19 mouse cellular contexts compared by ENCODE assay signal in the genomic region with DNA sequence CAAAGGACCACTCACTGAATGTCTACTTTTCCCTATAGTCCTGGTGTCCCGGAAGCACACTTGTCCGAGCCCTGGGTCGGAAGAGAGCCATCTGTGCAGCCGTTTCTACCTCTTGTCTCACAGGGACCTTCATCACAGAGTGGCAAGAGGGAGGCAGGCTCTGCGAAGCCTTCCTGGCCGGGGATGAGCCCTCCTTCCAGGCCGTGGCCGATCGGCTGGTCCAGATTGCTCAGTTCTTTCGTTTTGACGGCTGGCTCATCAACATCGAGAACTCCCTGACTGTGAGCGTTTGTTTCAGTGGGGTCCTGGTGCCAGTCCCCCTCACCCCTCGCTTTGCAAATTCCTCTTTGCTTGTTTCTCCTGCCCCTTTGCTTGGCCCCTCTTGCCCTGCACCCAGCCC. TPM values are rescaled to one million over a fixed set of nuclear protein-coding genes. Genes with fewer than 3 reads are reported as not detected.
DNase-seq lines count a peak whose midpoint lies in the region; ATAC-seq lines count a peak whose summit lies in the region.
"Had no signal": no experiment of that assay in that cellular context is flagged by ENCODE, and none has a peak within 500 bp of the region (broad histone marks: within the 10 kb centered on the region; RNA-seq: fewer than 3 reads in every experiment).

No protein-coding gene starts in this region.

- no peak for ATAC-seq in hindbrain, embryonic 13.5 days (ENCODE audit: low FRiP score)
- no peak for ATAC-seq in hindbrain, embryonic 14.5 days (ENCODE audit: low FRiP score)
- ATAC-seq: forebrain, embryonic 14.5 days; forebrain, embryonic 16.5 days had no signal

- H3K27me3 ChIP-seq in hindbrain, embryonic 13.5 days: no peaks in the 10 kb centered on the region; the same call in 1 of the 2 replicates
- H3K27me3 ChIP-seq in hindbrain, embryonic 14.5 days (ENCODE audit: control insufficient read depth, insufficient read depth, low read length): no peaks in the 10 kb centered on the region
- H3K27me3 ChIP-seq: embryonic facial prominence, embryonic 12.5 days; embryonic facial prominence, embryonic 15.5 days; forebrain, embryonic 12.5 days had no signal

- H3K4me3 ChIP-seq in hindbrain, embryonic 13.5 days: no peak overlapping the region
- no peak overlapping the region for H3K4me3 ChIP-seq in hindbrain, embryonic 14.5 days (replicated peaks; ENCODE audit: low read length)
- H3K4me3 ChIP-seq: embryonic facial prominence, embryonic 12.5 days; embryonic facial prominence, embryonic 15.5 days; erythroblast, embryonic 14.5 days; forebrain, embryonic 10.5 days; forebrain, embryonic 12.5 days had no signal

- no peak overlapping the region for H3K27ac ChIP-seq in hindbrain, embryonic 13.5 days
- no peak overlapping the region for H3K27ac ChIP-seq in hindbrain, embryonic 14.5 days
- H3K27ac ChIP-seq: embryonic facial prominence, embryonic 12.5 days; embryonic facial prominence, embryonic 15.5 days; forebrain, embryonic 10.5 days; forebrain, embryonic 12.5 days had no signal

- H3K9ac ChIP-seq in hindbrain, embryonic 13.5 days: peak overlapping the region; percentile 46; the same call in 1 of the 2 replicates
- H3K9ac ChIP-seq in hindbrain, embryonic 14.5 days: no peak overlapping the region
- H3K9ac ChIP-seq: embryonic facial prominence, embryonic 15.5 days; forebrain, embryonic 12.5 days had no signal

- peak; percentile 66 to 69 for DNase-seq in cerebellum, postnatal 10 days
- no peak for DNase-seq in cerebellum, adult 11 months
- DNase-seq in cerebellum, postnatal 25 days: peak; percentile 41 to 46
- DNase-seq in cerebellum, adult 9-10 months: no peak
- DNase-seq in hindbrain, embryonic 14.5 days (ENCODE audit: low spot score): no peak
- DNase-seq: adrenal gland, adult 2 months; adrenal gland, postnatal 10 days; adrenal gland, postnatal 25 days; cerebellum, adult 18-20 months; cerebellum, adult 8-10 months; embryo, embryonic 11 days had no signal

- peaks cover 24% of the 10 kb centered on the region for H3K36me3 ChIP-seq in hindbrain, embryonic 13.5 days
- 0 out of 2 replicates have a peak, but pooled peaks cover 2% of the 10 kb centered on the region for H3K36me3 ChIP-seq in hindbrain, embryonic 14.5 days (replicated peaks; ENCODE audit: control insufficient read depth, insufficient read depth)

- no peaks in the 10 kb centered on the region for H3K9me3 ChIP-seq in hindbrain, embryonic 13.5 days
- H3K9me3 ChIP-seq in hindbrain, embryonic 14.5 days (ENCODE audit: control insufficient read depth, low read length): no peaks in the 10 kb centered on the region
- H3K9me3 ChIP-seq: embryonic facial prominence, embryonic 12.5 days; embryonic facial prominence, embryonic 15.5 days; forebrain, embryonic 10.5 days; forebrain, embryonic 12.5 days had no signal

- no peak overlapping the region for H3K4me2 ChIP-seq in hindbrain, embryonic 13.5 days
- no peak overlapping the region for H3K4me2 ChIP-seq in hindbrain, embryonic 14.5 days (replicated peaks)
- H3K4me2 ChIP-seq: embryonic facial prominence, embryonic 12.5 days; embryonic facial prominence, embryonic 15.5 days; forebrain, embryonic 12.5 days had no signal

- peaks cover 28% of the 10 kb centered on the region for H3K4me1 ChIP-seq in hindbrain, embryonic 13.5 days (replicated peaks)
- 0 out of 2 replicates have a peak, but pooled peaks cover 4% of the 10 kb centered on the region for H3K4me1 ChIP-seq in hindbrain, embryonic 14.5 days (replicated peaks; ENCODE audit: control insufficient read depth, insufficient read depth, low read length)

- 85% methylated on average over 14 of the region's 14 CpGs for WGBS in hindbrain, embryonic 13.5 days
- 81% methylated on average over 14 of the region's 14 CpGs for WGBS in hindbrain, embryonic 14.5 days

RNA-seq across cellular contexts. Expression of gene Engase, which starts 5.1 kb away (rescaled TPM):
- polyA plus RNA-seq in hindbrain, embryonic 13.5 days (2015; fragmentation: Nextera tagmentation; extraction: Ambion mirVana): 7.0 and 7.1 TPM in 2 replicates
- polyA plus RNA-seq in hindbrain, embryonic 14.5 days (2014; fragmentation: Nextera tagmentation; extraction: Ambion mirVana): 5.0 and 7.4 TPM in 2 replicates

RNA-seq across cellular contexts. Expression of gene C1qtnf1, which starts 53.7 kb away (rescaled TPM):
- 2.8 and 3.4 TPM in 2 replicates for polyA plus RNA-seq in hindbrain, embryonic 13.5 days (2015; fragmentation: Nextera tagmentation; extraction: Ambion mirVana)
- 5.0 and 5.2 TPM in 2 replicates for polyA plus RNA-seq in hindbrain, embryonic 14.5 days (2014; fragmentation: Nextera tagmentation; extraction: Ambion mirVana)
- polyA plus RNA-seq: erythroblast, embryonic 14.5 days had no signal

Comparison
In these comparisons a context has a peak if more than half of its experiments do, and no peak if none do; other contexts are left out.
1. DNase-seq: peak in cerebellum, postnatal 10 days (2 of 2) and cerebellum, postnatal 25 days (2 of 2); none in cerebellum, adult 11 months (single experiment), cerebellum, adult 9-10 months (single experiment) and hindbrain, embryonic 14.5 days (single experiment).